Mouse (Mus musculus) limb, embryonic 12.5 days (tissue): ENCODE results near the gene Gpr137. TPM values are rescaled to one million over a fixed set of nuclear protein-coding genes. Genes with fewer than 3 reads are reported as not detected.

Experiments
- ATAC-seq: fragments of 200-750 bp; cut with Nextera tagmentation; 2 replicates; pipeline ENCODE4 v1.8.0; 2017; ENCODE audit warnings: low read depth, moderate TSS enrichment; ENCODE audit not compliant: insufficient number of reproducible peaks, insufficient read depth, low FRiP score, low TSS enrichment
- H3K27ac ChIP-seq: fragments of 300-500 bp; sonication (generic); 2 replicates; pipeline ENCODE4 v1.5.1; 2016; ENCODE audit warnings: mild to moderate bottlenecking, moderate library complexity
- H3K27me3 ChIP-seq: fragments of 300-500 bp; sonication (generic); 2 replicates; pipeline ENCODE4 v1.6.1; 2016; ENCODE audit warnings: mild to moderate bottlenecking, moderate library complexity
- H3K36me3 ChIP-seq: fragments of 300-500 bp; sonication (generic); 2 replicates; pipeline ENCODE4 v1.6.1; 2016; ENCODE audit warnings: mild to moderate bottlenecking, moderate library complexity
- H3K4me1 ChIP-seq: fragments of 300-500 bp; sonication (generic); replicated peaks from 2 replicates; pipeline ENCODE4 v1.6.1; 2016
- H3K4me2 ChIP-seq: fragments of 300-500 bp; sonication (generic); 2 replicates; pipeline ENCODE4 v1.6.1; 2016; ENCODE audit warnings: mild to moderate bottlenecking, moderate library complexity
- H3K4me3 ChIP-seq: fragments of 300-500 bp; sonication (generic); replicated peaks from 2 replicates; pipeline ENCODE4 v1.5.1; 2016; ENCODE audit warnings: mild to moderate bottlenecking
- H3K9ac ChIP-seq: fragments of 300-500 bp; sonication (generic); replicated peaks from 2 replicates; pipeline ENCODE4 v1.6.1; 2016; ENCODE audit warnings: mild to moderate bottlenecking, moderate library complexity
- H3K9me3 ChIP-seq: fragments of 300-500 bp; sonication (generic); 2 replicates; pipeline ENCODE4 v1.6.1; 2016; ENCODE audit warnings: mild to moderate bottlenecking, moderate library complexity
- WGBS: fragments of 180-500 bp; shearing (Covaris S2); methylation state at CpG from one replicate; pipeline ENCODE4 v1.1.7; 2016; 5-methylcytosine and 5-hydroxymethylcytosine counted together
- polyA plus RNA-seq: library from polyadenylated mRNA; unstranded; fragments of >200 nt; fragmentation: Nextera tagmentation; extraction: Ambion mirVana; gene quantifications from 2 replicates; pipeline ENCODE4 v1.2.1, GENCODE M21; 2016

The Gpr137 gene
- polyA plus RNA-seq, 1 experiment from 2014 or later = 23.8 TPM

- Histone ChIP-seq H3K27ac (no peak overlapping the region), H3K4me3 (no peak overlapping the region), H3K9ac (no peak overlapping the region; the same call in 1 of the 2 replicates), H3K36me3 (no peaks in the 10 kb centered on the region), H3K9me3 (peaks cover 6% of the 10 kb centered on the region; the same call in 1 of the 2 replicates), H3K27me3 (peaks cover 99% of the 10 kb centered on the region), H3K4me1 (peaks cover 15% of the 10 kb centered on the region), H3K4me2 (no peak overlapping the region)
- WGBS = 10% methylated on average over 9 of the region's 9 CpGs
- ATAC-seq = no peak
These were observed 14.2 kb downstream of the Gpr137 start for GRCm38 (mm10) chr19:6928080-6928479.

- no peak for ATAC-seq
- no peak overlapping the region for H3K9ac ChIP-seq
- peaks cover 6% of the 10 kb centered on the region; the same call in 1 of the 2 replicates for H3K9me3 ChIP-seq
- H3K4me1 ChIP-seq = peaks cover 20% of the 10 kb centered on the region
- H3K36me3 ChIP-seq = no peaks in the 10 kb centered on the region
- H3K4me2 ChIP-seq = peak overlapping the region; percentile 53
- peak overlapping the region; percentile 29 for H3K4me3 ChIP-seq
- 10% methylated on average over 26 of the region's 26 CpGs for WGBS
- peaks cover 95% of the 10 kb centered on the region for H3K27me3 ChIP-seq
- no peak overlapping the region for H3K27ac ChIP-seq
These were observed 15.6 kb downstream of the Gpr137 start for GRCm38 (mm10) chr19:6926559-6927255.

GRCm38 (mm10) chr19:6925611-6926329 lies 16.5 kb downstream of the Gpr137 start:
- Histone ChIP-seq H3K9ac (no peak overlapping the region), H3K4me2 (peak overlapping the region; percentile 33), H3K27ac (no peak overlapping the region), H3K4me1 (peaks cover 23% of the 10 kb centered on the region), H3K36me3 (no peaks in the 10 kb centered on the region), H3K9me3 (peaks cover 6% of the 10 kb centered on the region; the same call in 1 of the 2 replicates), H3K27me3 (peaks cover 85% of the 10 kb centered on the region), H3K4me3 (peak overlapping the region; percentile 22)
- 8% methylated on average over 39 of the region's 40 CpGs for whole genome bisulfite sequencing
- ATAC-seq = no peak

GRCm38 (mm10) chr19:6925307-6925573 lies 17.0 kb downstream of the Gpr137 start, which contains the start of gene Catsperz:
Gene Catsperz (minus strand): TSS chr19:6925380.
- peak within 1 kb of the TSS; percentile 22 for H3K4me3 ChIP-seq
- no peak within 1 kb of the TSS for H3K9ac ChIP-seq
- peaks cover 29% of the 10 kb centered on the region for H3K4me1 ChIP-seq
- no peak within 1 kb of the TSS for H3K27ac ChIP-seq
- no peaks in the 10 kb centered on the region for H3K36me3 ChIP-seq
- peaks cover 80% of the 10 kb centered on the region for H3K27me3 ChIP-seq
- peak within 1 kb of the TSS; percentile 33 for H3K4me2 ChIP-seq
- no peak for ATAC-seq
- H3K9me3 ChIP-seq = peaks cover 6% of the 10 kb centered on the region; the same call in 1 of the 2 replicates
- WGBS = 3% methylated on average over 9 of the region's 9 CpGs

- H3K4me1 ChIP-seq = peaks cover 33% of the 10 kb centered on the region
- H3K27ac ChIP-seq = no peak overlapping the region
- peak overlapping the region; percentile 22 for H3K4me3 ChIP-seq
- peak overlapping the region; percentile 33 for H3K4me2 ChIP-seq
- peaks cover 6% of the 10 kb centered on the region; the same call in 1 of the 2 replicates for H3K9me3 ChIP-seq
- no peak overlapping the region for H3K9ac ChIP-seq
- H3K27me3 ChIP-seq = peaks cover 76% of the 10 kb centered on the region
- ATAC-seq = no peak
- WGBS = 5% methylated on average over 39 of the region's 39 CpGs
- H3K36me3 ChIP-seq = no peaks in the 10 kb centered on the region
These were observed 17.6 kb downstream of the Gpr137 start for GRCm38 (mm10) chr19:6924461-6925306.

GRCm38 (mm10) chr19:6922901-6923735 lies 19.2 kb downstream of the Gpr137 start:
- H3K9me3 ChIP-seq = peaks cover 6% of the 10 kb centered on the region; the same call in 1 of the 2 replicates
- no peak overlapping the region for H3K4me2 ChIP-seq
- no peak overlapping the region for H3K27ac ChIP-seq
- H3K9ac ChIP-seq = no peak overlapping the region
- 59% methylated on average over 6 of the region's 6 CpGs for WGBS
- peaks cover 33% of the 10 kb centered on the region for H3K4me1 ChIP-seq
- H3K27me3 ChIP-seq = peaks cover 60% of the 10 kb centered on the region
- ATAC-seq = no peak
- no peak overlapping the region for H3K4me3 ChIP-seq
- no peaks in the 10 kb centered on the region for H3K36me3 ChIP-seq

GRCm38 (mm10) chr19:6921647-6922567 lies 20.4 kb downstream of the Gpr137 start, which contains the start of gene Esrra:
Gene Esrra (minus strand): TSS chr19:6921813.
- H3K36me3 ChIP-seq = no peaks in the 10 kb centered on the region
- H3K27ac ChIP-seq = peak within 1 kb of the TSS; percentile 72; the same call in 1 of the 2 replicates
- peak within 1 kb of the TSS; percentile 81 for H3K4me3 ChIP-seq
- peak within 1 kb of the TSS; percentile 88 for H3K4me2 ChIP-seq
- H3K4me1 ChIP-seq = peaks cover 28% of the 10 kb centered on the region
- WGBS = under 1% methylated on average over 66 of the region's 66 CpGs
- H3K9me3 ChIP-seq = peaks cover 6% of the 10 kb centered on the region; the same call in 1 of the 2 replicates
- ATAC-seq = peak; percentile 91
- H3K9ac ChIP-seq = peak within 1 kb of the TSS; percentile 73
- peaks cover 48% of the 10 kb centered on the region for H3K27me3 ChIP-seq

- H3K36me3 ChIP-seq = no peaks in the 10 kb centered on the region
- 1% methylated on average over 41 of the region's 48 CpGs for WGBS
- peak overlapping the region; percentile 72; the same call in 1 of the 2 replicates for H3K27ac ChIP-seq
- H3K9ac ChIP-seq = peak overlapping the region; percentile 73
- ATAC-seq = peak; percentile 16
- H3K4me2 ChIP-seq = peak overlapping the region; percentile 88
- H3K4me3 ChIP-seq = peak overlapping the region; percentile 81
- peaks cover 25% of the 10 kb centered on the region for H3K4me1 ChIP-seq
- H3K27me3 ChIP-seq = peaks cover 39% of the 10 kb centered on the region
- H3K9me3 ChIP-seq = peaks cover 3% of the 10 kb centered on the region; the same call in 1 of the 2 replicates
These were observed 21.3 kb downstream of the Gpr137 start for GRCm38 (mm10) chr19:6920741-6921636.
